Mouse (Mus musculus): ENCODE measurements at regions not wholly inside any gene's neighbourhood (a gene's known extent, or its start where the extent isn't known, plus 50 kb on each side); places are given as distances from the start of the nearest gene placed in this dataset.
A peak's percentile ranks its signal among the peaks of the same experiment; 100 is the strongest.

DNA sequence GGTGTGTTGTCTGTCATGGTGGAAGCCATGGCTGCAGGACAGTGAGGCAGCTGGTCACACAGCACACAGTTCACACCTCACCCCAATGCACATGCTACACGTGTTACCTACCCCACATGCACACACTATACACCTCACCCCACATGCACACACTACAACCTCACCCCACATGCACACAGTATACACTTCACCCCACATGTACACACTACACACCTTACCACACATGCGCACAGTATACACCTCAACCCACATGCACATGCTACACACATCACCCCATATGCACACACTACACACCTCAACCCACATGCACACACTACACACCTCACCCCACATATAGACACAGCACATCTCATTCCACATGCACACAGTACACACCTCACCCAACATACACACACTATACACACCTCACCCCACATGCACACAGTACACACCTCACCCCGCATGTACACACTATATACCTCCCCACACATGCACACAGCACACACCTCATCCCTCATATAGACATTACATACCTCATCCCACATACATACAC is 103.3 kb upstream of the Gm26897 start:
- no peaks in the 10 kb centered on the region for H3K9me3 ChIP-seq (ENCODE audit: control insufficient read depth, low read length)
- 93% methylated on average over 3 of the region's 3 CpGs for WGBS
- DNase-seq: no peak

GRCm38 (mm10) chr5:111631572-111632161 is 102.1 kb upstream of the Gm26897 start:
- Histone ChIP-seq H3K9me3 (ENCODE audit: control insufficient read depth, low read length) (no peaks in the 10 kb centered on the region), H3K9ac (replicated peaks; ENCODE audit: low read length) (no peak overlapping the region), H3K4me3 (replicated peaks; ENCODE audit: low read depth, low read length) (no peak overlapping the region), H3K36me3 (ENCODE audit: control insufficient read depth, insufficient read depth, low read length) (no peaks in the 10 kb centered on the region), H3K4me2 (ENCODE audit: low read length) (peak overlapping the region; percentile 17; the same call in 1 of the 2 replicates), H3K27ac (replicated peaks; ENCODE audit: low read depth, low read length) (0 out of 2 replicates have a peak overlapping the region, but pooled peaks have one; percentile 14), H3K27me3 (ENCODE audit: control insufficient read depth, insufficient read depth, low read length) (no peaks in the 10 kb centered on the region; the same call in 1 of the 2 replicates), H3K4me1 (ENCODE audit: control insufficient read depth, insufficient read depth, low read length) (peaks cover 13% of the 10 kb centered on the region)
- ATAC-seq (ENCODE audit: low FRiP score, low TSS enrichment) (no peak), DNase-seq (peak; percentile 41)
- WGBS: 5% methylated on average over 18 of the region's 18 CpGs

More for the DNA sequence above, 103.3 kb upstream of the Gm26897 start:
- Histone ChIP-seq H3K27ac (replicated peaks; ENCODE audit: low read depth, low read length) (no peak overlapping the region), H3K36me3 (ENCODE audit: control insufficient read depth, insufficient read depth, low read length) (no peaks in the 10 kb centered on the region), H3K27me3 (ENCODE audit: control insufficient read depth, insufficient read depth, low read length) (no peaks in the 10 kb centered on the region; the same call in 1 of the 2 replicates), H3K4me3 (replicated peaks; ENCODE audit: low read depth, low read length) (no peak overlapping the region), H3K9ac (replicated peaks; ENCODE audit: low read length) (no peak overlapping the region), H3K4me1 (ENCODE audit: control insufficient read depth, insufficient read depth, low read length) (peaks cover 20% of the 10 kb centered on the region), H3K4me2 (ENCODE audit: low read length) (no peak overlapping the region)
- peak; percentile 55; the same call in 1 of the 2 replicates for ATAC-seq (ENCODE audit: low FRiP score, low TSS enrichment)

DNA sequence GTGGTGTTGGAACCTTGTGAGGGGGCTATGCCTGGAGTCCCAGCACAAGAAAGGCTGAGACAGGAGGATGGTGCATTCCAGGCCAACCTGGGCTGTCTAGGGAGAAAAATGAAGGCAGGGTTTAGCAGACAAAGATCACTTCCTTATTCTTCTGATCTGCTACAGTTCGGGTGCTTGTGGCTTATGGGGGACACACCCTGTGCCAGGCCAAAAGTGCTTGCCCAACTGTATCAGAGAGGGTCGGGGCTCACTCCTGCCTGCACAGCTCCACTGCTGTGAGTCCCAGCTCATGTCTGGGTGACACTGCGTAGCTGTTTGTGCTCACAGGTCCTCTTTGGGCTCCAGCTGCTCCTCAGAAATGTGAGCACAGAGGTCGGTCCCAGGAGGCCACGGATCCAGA is 98.6 kb upstream of the Gm26897 start:
- Histone ChIP-seq H3K9ac (replicated peaks; ENCODE audit: low read length) (no peak overlapping the region), H3K36me3 (ENCODE audit: control insufficient read depth, insufficient read depth, low read length) (no peaks in the 10 kb centered on the region), H3K27ac (replicated peaks; ENCODE audit: low read depth, low read length) (no peak overlapping the region), H3K4me1 (ENCODE audit: control insufficient read depth, insufficient read depth, low read length) (peaks cover 30% of the 10 kb centered on the region), H3K4me3 (replicated peaks; ENCODE audit: low read depth, low read length) (no peak overlapping the region), H3K9me3 (ENCODE audit: control insufficient read depth, low read length) (no peaks in the 10 kb centered on the region), H3K4me2 (ENCODE audit: low read length) (no peak overlapping the region), H3K27me3 (ENCODE audit: control insufficient read depth, insufficient read depth, low read length) (no peaks in the 10 kb centered on the region; the same call in 1 of the 2 replicates)
- ATAC-seq (ENCODE audit: low FRiP score, low TSS enrichment) (no peak), DNase-seq (no peak)
- WGBS: 83% methylated on average over 5 of the region's 5 CpGs

DNA sequence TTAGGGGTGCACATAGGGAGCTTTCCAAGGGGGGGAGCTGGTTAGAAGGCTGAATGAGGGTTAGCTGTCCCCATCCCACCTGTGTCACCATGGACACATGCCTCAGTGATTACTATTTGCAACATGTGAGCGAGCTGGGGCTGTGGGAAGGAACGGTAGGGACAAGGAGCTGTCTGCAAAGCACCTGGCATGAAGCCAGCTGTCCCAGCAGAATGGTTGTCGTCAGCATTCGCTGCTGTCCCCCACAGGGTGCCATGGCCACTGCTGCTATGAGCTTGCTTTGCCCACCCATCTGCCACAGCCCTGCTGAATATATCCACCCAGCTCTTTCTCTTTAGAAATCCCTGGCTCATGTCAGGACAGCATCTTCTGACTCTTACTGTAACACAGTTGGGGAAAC is 96.8 kb upstream of the Gm26897 start:
- no peak for ATAC-seq (ENCODE audit: low FRiP score, low TSS enrichment)
- no peaks in the 10 kb centered on the region for H3K9me3 ChIP-seq (ENCODE audit: control insufficient read depth, low read length)
- no peaks in the 10 kb centered on the region for H3K36me3 ChIP-seq (ENCODE audit: control insufficient read depth, insufficient read depth, low read length)
- no peak overlapping the region for H3K4me2 ChIP-seq (ENCODE audit: low read length)
- H3K9ac ChIP-seq (replicated peaks; ENCODE audit: low read length): no peak overlapping the region
- 32% methylated on average over 4 of the region's 4 CpGs for WGBS
- no peak overlapping the region for H3K27ac ChIP-seq (replicated peaks; ENCODE audit: low read depth, low read length)
- peaks cover 28% of the 10 kb centered on the region for H3K4me1 ChIP-seq (ENCODE audit: control insufficient read depth, insufficient read depth, low read length)
- DNase-seq: peak; percentile 62
- H3K4me3 ChIP-seq (replicated peaks; ENCODE audit: low read depth, low read length): no peak overlapping the region
- no peaks in the 10 kb centered on the region for H3K27me3 ChIP-seq (ENCODE audit: control insufficient read depth, insufficient read depth, low read length)

DNA sequence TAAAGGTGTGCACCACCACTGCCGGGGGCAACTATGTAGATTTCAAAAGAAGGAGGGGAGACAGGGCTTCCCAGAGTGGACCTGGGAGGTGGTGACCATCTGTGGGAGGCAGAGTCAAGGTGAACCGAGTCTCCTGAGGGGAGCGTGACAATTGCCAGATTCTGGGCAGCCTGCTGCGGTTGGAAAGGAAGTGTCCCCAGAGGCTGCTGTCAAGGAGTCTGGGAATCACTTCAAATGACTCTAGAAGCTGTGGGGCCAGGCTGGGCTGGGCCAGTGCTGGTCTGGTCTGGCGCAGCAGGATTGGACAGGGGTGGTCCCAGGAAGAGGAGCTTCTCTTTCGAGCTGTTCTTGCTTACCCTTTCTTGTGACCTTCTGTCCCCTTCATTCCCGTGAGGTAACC is 95.4 kb upstream of the Gm26897 start:
- Histone ChIP-seq H3K4me3 (replicated peaks; ENCODE audit: low read depth, low read length) (no peak overlapping the region), H3K4me2 (ENCODE audit: low read length) (no peak overlapping the region), H3K9me3 (ENCODE audit: control insufficient read depth, low read length) (no peaks in the 10 kb centered on the region), H3K27ac (replicated peaks; ENCODE audit: low read depth, low read length) (no peak overlapping the region), H3K27me3 (ENCODE audit: control insufficient read depth, insufficient read depth, low read length) (no peaks in the 10 kb centered on the region), H3K9ac (replicated peaks; ENCODE audit: low read length) (no peak overlapping the region), H3K4me1 (ENCODE audit: control insufficient read depth, insufficient read depth, low read length) (peaks cover 26% of the 10 kb centered on the region), H3K36me3 (ENCODE audit: control insufficient read depth, insufficient read depth, low read length) (no peaks in the 10 kb centered on the region)
- DNase-seq (no peak), ATAC-seq (ENCODE audit: low FRiP score, low TSS enrichment) (no peak)
- 66% methylated on average over 7 of the region's 7 CpGs for WGBS

DNA sequence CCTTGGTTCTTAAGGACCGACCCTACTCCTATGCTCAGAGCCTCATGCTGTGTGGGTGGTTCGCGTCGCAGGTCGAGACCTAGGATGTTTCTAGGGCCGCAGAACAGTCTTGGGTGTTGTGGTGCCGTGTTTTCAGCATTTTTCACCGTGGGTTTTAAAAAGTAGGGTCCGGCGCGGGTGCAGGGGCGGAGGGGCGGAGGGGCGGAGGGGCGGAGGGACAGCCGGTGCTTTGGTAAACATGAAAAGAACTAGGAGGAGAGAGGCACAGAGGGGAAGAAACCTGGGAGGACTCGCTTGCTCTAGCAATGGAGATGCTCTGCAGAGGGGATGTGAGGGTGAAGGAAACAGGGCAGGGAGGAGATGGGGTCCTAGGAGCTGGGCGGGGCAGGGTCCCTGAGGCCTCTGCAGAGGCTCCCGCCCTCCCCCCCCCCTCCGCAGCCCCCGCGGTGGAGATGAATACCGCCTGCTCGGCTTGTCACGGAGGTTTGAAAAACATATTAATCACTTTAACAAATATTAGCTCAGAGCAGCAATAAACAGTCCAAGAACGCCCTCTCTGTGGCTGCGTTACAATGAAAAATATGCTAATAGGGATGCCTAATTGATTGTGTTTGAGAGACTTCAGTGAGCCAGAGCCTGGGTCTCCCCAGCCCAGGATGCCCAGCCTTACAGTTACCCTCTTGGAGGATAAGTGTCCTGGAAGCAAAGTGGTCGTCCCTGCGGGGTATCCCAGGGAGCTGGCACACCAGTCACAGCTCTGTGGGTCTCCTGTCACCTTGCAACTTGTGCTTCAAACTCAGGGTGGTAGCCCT is 94.0 kb upstream of the Gm26897 start:
- Histone ChIP-seq H3K27me3 (ENCODE audit: control insufficient read depth, insufficient read depth, low read length) (no peaks in the 10 kb centered on the region), H3K36me3 (ENCODE audit: control insufficient read depth, insufficient read depth, low read length) (no peaks in the 10 kb centered on the region), H3K27ac (replicated peaks; ENCODE audit: low read depth, low read length) (0 out of 2 replicates have a peak overlapping the region, but pooled peaks have one; percentile 20), H3K9me3 (ENCODE audit: control insufficient read depth, low read length) (no peaks in the 10 kb centered on the region), H3K9ac (replicated peaks; ENCODE audit: low read length) (0 out of 2 replicates have a peak overlapping the region, but pooled peaks have one; percentile 20), H3K4me1 (ENCODE audit: control insufficient read depth, insufficient read depth, low read length) (peaks cover 26% of the 10 kb centered on the region), H3K4me3 (replicated peaks; ENCODE audit: low read depth, low read length) (no peak overlapping the region), H3K4me2 (ENCODE audit: low read length) (peak overlapping the region; percentile 40)
- peak; percentile 43 for DNase-seq
- WGBS: 4% methylated on average over 29 of the region's 29 CpGs
- no peak for ATAC-seq (ENCODE audit: low FRiP score, low TSS enrichment)

GRCm38 (mm10) chr5:111640976-111641375 is 92.7 kb upstream of the Gm26897 start:
- Histone ChIP-seq H3K27me3 (ENCODE audit: control insufficient read depth, insufficient read depth, low read length) (no peaks in the 10 kb centered on the region), H3K4me2 (ENCODE audit: low read length) (no peak overlapping the region), H3K4me3 (replicated peaks; ENCODE audit: low read depth, low read length) (no peak overlapping the region), H3K36me3 (ENCODE audit: control insufficient read depth, insufficient read depth, low read length) (no peaks in the 10 kb centered on the region), H3K4me1 (ENCODE audit: control insufficient read depth, insufficient read depth, low read length) (peaks cover 26% of the 10 kb centered on the region), H3K9me3 (ENCODE audit: control insufficient read depth, low read length) (no peaks in the 10 kb centered on the region), H3K27ac (replicated peaks; ENCODE audit: low read depth, low read length) (no peak overlapping the region), H3K9ac (replicated peaks; ENCODE audit: low read length) (no peak overlapping the region)
- ATAC-seq (ENCODE audit: low FRiP score, low TSS enrichment): no peak
- DNase-seq: no peak
- WGBS: 61% methylated on average over 7 of the region's 7 CpGs

GRCm38 (mm10) chr5:111641685-111642084 is 92.0 kb upstream of the Gm26897 start:
- DNase-seq (no peak), ATAC-seq (ENCODE audit: low FRiP score, low TSS enrichment) (no peak)
- H3K9ac ChIP-seq (replicated peaks; ENCODE audit: low read length): no peak overlapping the region
- no peak overlapping the region for H3K27ac ChIP-seq (replicated peaks; ENCODE audit: low read depth, low read length)
- no peaks in the 10 kb centered on the region for H3K27me3 ChIP-seq (ENCODE audit: control insufficient read depth, insufficient read depth, low read length)
- no peaks in the 10 kb centered on the region for H3K36me3 ChIP-seq (ENCODE audit: control insufficient read depth, insufficient read depth, low read length)
- peaks cover 25% of the 10 kb centered on the region for H3K4me1 ChIP-seq (ENCODE audit: control insufficient read depth, insufficient read depth, low read length)
- 90% methylated on average over 4 of the region's 4 CpGs for WGBS
- no peak overlapping the region for H3K4me2 ChIP-seq (ENCODE audit: low read length)
- no peak overlapping the region for H3K4me3 ChIP-seq (replicated peaks; ENCODE audit: low read depth, low read length)
- no peaks in the 10 kb centered on the region for H3K9me3 ChIP-seq (ENCODE audit: control insufficient read depth, low read length)
